Mouse (Mus musculus) lung, postnatal 0 days (tissue): ENCODE measurements at regions not wholly inside any gene's neighbourhood (a gene's known extent, or its start where the extent isn't known, plus 50 kb on each side); places are given as distances from the start of the nearest gene placed in this dataset.

ENCODE experiments used
- ATAC-seq: fragments of 200-750 bp; cut with Nextera tagmentation; 2 replicates; pipeline ENCODE4 v1.8.0; 2017; ENCODE audit warnings: moderate library complexity
- DNase-seq: peaks from one replicate; pipeline ENCODE4 v3.0.0-alpha.2; 2016; ENCODE audit warnings: low spot score
- H3K27ac ChIP-seq: fragments of 300-500 bp; sonication (generic); 2 replicates; pipeline ENCODE4 v1.5.1; 2014; ENCODE audit warnings: antibody characterized with exemption, mild to moderate bottlenecking, low read length, mixed read lengths
- H3K27me3 ChIP-seq: fragments of 300-500 bp; sonication (generic); replicated peaks from 2 replicates; pipeline ENCODE4 v1.6.1; 2014; ENCODE audit warnings: low read length, mixed read lengths; ENCODE audit not compliant: insufficient read depth
- H3K36me3 ChIP-seq: fragments of 300-500 bp; sonication (generic); 2 replicates; pipeline ENCODE4 v1.6.1; 2014; ENCODE audit warnings: low read length, mixed read lengths; ENCODE audit not compliant: insufficient read depth
- H3K4me1 ChIP-seq: fragments of 300-500 bp; sonication (generic); 2 replicates; pipeline ENCODE4 v1.6.1; 2014; ENCODE audit warnings: antibody characterized with exemption, low read depth, low read length, mixed read lengths; ENCODE audit not compliant: insufficient read depth
- H3K4me2 ChIP-seq: fragments of 300-500 bp; sonication (generic); replicated peaks from 2 replicates; pipeline ENCODE4 v1.6.1; 2014; ENCODE audit warnings: low read depth, mild to moderate bottlenecking, low read length, moderate library complexity, mixed read lengths
- H3K4me3 ChIP-seq: fragments of 300-500 bp; sonication (generic); 2 replicates; pipeline ENCODE4 v1.5.1; 2014; ENCODE audit warnings: low read depth, low read length
- H3K9ac ChIP-seq: fragments of 300-500 bp; sonication (generic); replicated peaks from 2 replicates; pipeline ENCODE4 v1.6.1; 2014; ENCODE audit warnings: low read depth, mild to moderate bottlenecking
- H3K9me3 ChIP-seq: fragments of 300-500 bp; sonication (generic); 2 replicates; pipeline ENCODE4 v1.6.1; 2016; ENCODE audit warnings: low read length, mixed read lengths
- CTCF ChIP-seq: IDR thresholded peaks from 2 replicates; pipeline ENCODE4 v1.5.1; 2016; ENCODE audit warnings: antibody characterized with exemption, mild to moderate bottlenecking
- EP300 ChIP-seq: IDR thresholded peaks from 2 replicates; pipeline ENCODE4 v1.6.1; 2016; ENCODE audit warnings: antibody characterized with exemption, mild to moderate bottlenecking, control low read depth
- WGBS: fragments of 180-500 bp; shearing (Covaris S2); extraction: QIAGEN DNeasy Blood & Tissue Kit; methylation state at CpG from one replicate; pipeline ENCODE4 v1.1.7; 2014; 5-methylcytosine and 5-hydroxymethylcytosine counted together

- H3K4me2 ChIP-seq, result no peak overlapping the region
- TF ChIP-seq EP300, result no peak
- H3K9me3 ChIP-seq, result no peaks in the 10 kb centered on the region
Measured at GRCm38 (mm10) chr9:47473776-47474365, 56.1 kb upstream of the Cadm1 start.

GRCm38 (mm10) chr9:47474776-47475175 is 55.2 kb upstream of the Cadm1 start:
- DNase-seq (no peak), ATAC-seq (no peak)
- H3K4me2 ChIP-seq, result no peak overlapping the region
- no peak overlapping the region for H3K27ac ChIP-seq
- no peaks in the 10 kb centered on the region for H3K4me1 ChIP-seq
- H3K4me3 ChIP-seq, result no peak overlapping the region
- H3K27me3 ChIP-seq, result no peaks in the 10 kb centered on the region
- H3K36me3 ChIP-seq, result no peaks in the 10 kb centered on the region
- TF ChIP-seq EP300, result no peak
- no peaks in the 10 kb centered on the region for H3K9me3 ChIP-seq
- 49% methylated on average over 5 of the region's 5 CpGs for WGBS
- H3K9ac ChIP-seq, result no peak overlapping the region

More at GRCm38 (mm10) chr9:47473776-47474365, 56.1 kb upstream of the Cadm1 start:
- Histone ChIP-seq H3K36me3 (no peaks in the 10 kb centered on the region), H3K9ac (no peak overlapping the region), H3K27ac (no peak overlapping the region), H3K27me3 (no peaks in the 10 kb centered on the region), H3K4me3 (no peak overlapping the region), H3K4me1 (no peaks in the 10 kb centered on the region)
- no peak for DNase-seq
- ATAC-seq, result no peak
- WGBS, result 75% methylated on average over 5 of the region's 5 CpGs

DNA sequence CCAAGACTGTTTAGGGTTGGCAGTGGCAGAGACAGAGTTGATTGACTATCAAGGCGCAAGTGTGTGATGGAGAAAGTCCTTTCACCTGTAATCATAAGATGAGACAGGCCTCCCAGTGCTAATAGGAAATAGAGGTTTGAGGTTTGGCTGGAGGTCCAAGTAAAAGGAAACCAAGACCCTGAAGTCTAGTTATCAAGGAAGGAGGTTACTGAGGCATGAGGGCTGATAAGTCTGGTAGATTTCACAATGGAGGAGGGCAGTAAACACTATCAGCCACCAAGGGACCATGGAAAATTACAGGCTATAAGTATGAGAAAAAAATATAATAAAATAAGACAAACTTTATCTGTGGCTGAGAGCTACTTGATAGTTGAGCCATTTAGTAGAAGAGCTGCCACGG is 52.1 kb upstream of the Cadm1 start:
- Histone ChIP-seq H3K9ac (no peak overlapping the region), H3K4me1 (no peaks in the 10 kb centered on the region), H3K36me3 (no peaks in the 10 kb centered on the region), H3K4me2 (no peak overlapping the region), H3K9me3 (no peaks in the 10 kb centered on the region), H3K27ac (no peak overlapping the region), H3K4me3 (no peak overlapping the region), H3K27me3 (no peaks in the 10 kb centered on the region)
- TF ChIP-seq CTCF (no peak), EP300 (no peak)
- ATAC-seq (no peak), DNase-seq (no peak)
- WGBS, result 87% methylated on average over 2 of the region's 2 CpGs
